Mouse (Mus musculus) cerebellum, postnatal 36 days (tissue): ENCODE measurements around the gene Uox.
A peak's percentile ranks its signal among the peaks of the same experiment; 100 is the strongest.

Experiments used
- DNase-seq, 2 experiments: peaks; one replicate each; pipeline ENCODE4 v3.0.0; 2021 to 2022; ENCODE audit warnings: mixed read lengths in 2 of 2

Uox gene

DNA sequence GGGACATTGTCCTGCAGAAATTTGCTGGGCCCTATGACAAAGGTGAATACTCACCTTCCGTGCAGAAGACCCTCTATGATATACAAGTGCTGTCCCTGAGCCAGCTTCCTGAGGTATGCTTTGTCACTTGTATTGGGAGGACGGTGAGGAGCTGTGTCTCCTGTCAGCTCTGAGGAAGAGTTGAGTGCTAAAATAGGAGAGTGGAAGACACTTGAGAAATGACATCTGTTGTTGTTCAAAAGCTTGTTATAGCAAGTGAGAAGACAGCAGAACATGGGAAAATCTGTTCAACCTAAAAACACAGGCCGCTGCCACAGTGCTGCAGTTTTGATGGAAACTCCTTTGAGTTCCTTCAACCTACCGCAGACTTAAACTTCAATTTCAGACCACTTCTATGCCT lies 55.5 kb downstream of the Uox start:
- DNase-seq, result no peak

DNA sequence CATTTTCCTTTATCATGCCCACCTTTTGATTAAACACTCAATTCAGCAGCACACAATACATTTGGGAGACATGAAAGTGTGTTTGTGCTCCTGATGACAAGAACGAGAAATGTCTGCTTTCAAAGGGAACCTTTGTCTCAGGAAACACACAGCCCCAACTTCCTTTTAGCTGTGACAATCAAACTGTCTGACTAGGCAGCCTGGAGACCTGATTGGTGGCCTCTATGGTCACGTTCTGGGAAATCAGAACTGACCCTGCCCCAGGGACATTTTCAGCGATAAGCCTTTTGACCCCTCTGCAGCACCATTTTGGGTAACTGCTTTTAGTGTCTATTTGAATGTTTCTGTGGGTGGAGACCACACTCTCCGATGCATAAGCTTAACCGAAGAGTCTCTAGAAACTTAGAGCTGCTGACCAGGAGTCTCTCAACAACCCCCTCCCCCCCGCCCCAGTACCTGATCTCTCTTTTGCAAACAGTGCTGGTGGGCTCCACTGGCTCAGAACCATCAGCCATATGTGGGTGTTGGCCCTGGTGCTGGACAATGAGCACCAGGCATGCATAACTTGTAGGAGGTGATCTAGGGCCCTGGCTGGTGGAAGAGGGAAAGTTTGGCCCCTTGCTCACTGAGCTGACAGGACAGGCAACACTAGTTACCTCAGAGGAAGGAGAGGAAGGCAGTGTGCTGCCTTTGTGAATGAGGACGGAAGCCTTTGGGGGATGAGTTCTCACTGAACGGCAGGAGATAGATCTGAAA lies 58.2 kb downstream of the Uox start:
- DNase-seq, result no peak

DNA sequence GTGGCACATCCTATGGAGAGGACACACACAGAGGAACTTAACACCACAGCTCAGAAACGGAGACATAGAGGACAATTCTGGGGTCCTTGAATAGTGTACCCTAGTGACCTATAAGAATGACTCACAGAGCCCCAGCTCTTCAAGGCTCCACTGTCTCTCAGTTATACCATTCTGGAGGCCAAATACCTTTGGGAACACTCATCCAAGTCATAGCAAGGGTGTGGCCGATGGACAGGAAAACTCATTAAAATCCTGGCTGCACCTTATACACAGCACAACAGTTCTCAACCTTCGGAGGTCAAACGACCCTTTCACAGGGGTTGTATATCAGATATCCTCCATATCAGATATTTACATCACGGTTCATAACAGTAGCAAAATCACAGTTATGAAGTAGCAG lies 62.3 kb downstream of the Uox start:
- no peak for DNase-seq

DNA sequence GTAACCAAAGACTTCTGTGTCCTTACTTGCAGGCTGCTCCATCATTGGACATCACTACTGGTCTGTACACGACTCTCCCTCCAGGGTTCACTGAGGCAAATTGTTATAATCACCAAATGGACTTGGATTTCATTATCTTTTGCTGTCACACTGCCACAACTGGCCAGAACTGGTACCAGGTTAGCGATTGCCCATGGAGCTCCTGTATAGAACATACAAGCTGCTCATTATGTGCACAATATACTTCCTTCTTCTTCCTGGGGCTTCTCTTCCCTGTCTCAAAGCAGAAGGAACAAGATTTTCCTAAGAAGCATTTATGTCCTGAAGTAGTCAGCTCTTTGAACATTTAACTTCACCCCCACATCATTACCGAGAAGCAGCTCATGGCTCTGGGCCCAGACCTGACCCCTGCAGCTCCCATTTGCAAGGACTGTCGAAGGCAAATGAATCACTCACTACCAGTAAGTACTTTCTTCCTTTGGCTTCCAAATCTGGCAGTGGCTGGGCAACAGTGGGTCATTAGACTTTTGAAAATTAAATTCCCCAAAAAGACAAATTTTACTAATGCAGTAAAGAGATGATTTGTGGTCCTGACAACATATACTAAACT lies 71.7 kb downstream of the Uox start:
- DNase-seq, result no peak

DNA sequence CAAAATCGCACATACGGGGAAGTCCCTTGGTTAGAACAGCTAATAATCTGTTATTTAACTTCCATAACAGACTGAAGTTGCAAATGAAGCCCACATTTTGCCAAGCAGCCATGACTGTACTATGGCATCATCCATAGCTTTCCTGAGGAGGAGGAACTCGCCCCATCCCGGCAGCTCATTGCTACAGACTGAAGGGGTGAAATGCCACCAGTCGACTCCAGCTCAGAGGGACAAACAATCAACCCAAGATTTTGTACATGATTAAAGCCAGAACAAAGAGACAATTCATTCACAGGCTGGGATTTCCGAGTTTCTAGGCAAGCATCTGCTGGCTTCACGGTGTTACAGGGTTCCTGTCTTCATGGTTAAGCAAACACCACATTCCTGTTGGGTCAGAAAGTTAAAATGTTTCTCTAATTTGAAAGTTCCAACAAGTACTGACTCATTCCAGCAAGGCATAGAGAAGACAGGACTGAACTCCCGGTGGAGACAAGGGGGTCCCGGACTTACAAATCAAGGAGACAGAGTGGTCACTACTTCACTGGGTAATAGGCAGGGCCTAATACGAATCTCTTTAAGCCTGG lies 79.2 kb downstream of the Uox start:
- DNase-seq, result no peak

DNA sequence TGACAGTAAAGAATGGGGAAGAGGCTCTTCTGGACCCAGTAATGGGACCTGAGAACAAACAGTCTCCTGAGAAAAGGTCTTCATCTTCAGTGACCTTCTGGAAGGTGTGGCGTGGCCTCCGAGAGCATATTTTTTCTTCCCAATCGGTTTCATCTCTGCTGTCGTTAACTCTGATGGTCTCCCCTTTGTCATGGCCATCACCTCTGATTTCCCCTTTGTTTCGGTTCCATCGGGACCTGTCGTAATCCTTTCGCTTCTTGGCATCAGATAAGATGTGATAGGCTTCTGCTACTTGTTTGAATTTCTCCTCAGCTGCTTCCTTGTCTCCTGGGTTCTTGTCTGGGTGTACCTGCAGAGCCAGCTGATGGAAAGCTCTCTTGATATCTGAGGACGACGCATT lies 80.5 kb downstream of the Uox start:
- no peak for DNase-seq

DNA sequence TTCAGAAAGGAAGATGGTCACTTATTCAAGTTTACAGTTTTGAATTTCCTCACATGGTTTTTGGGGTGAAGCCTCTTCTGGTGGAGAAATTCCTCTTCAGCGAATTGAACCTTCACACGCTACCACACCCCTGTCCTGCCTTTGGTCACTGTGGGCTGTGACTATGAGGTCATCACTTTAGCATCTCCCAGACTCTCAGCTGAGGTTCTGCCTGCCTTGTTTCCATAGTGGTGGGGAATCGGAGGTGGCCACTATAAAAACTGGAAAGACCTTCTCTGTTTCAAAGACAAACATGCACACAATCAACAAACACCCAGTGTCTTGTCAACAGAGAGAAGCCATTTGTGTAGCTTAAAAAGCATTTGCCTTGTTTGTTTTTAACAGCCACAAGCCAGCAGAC lies 81.0 kb downstream of the Uox start, which contains the start of gene 4930503B20Rik:
Gene 4930503B20Rik (minus strand): TSS at position 101 of the 400 bp plus-strand sequence.
- DNase-seq, result no peak

DNA sequence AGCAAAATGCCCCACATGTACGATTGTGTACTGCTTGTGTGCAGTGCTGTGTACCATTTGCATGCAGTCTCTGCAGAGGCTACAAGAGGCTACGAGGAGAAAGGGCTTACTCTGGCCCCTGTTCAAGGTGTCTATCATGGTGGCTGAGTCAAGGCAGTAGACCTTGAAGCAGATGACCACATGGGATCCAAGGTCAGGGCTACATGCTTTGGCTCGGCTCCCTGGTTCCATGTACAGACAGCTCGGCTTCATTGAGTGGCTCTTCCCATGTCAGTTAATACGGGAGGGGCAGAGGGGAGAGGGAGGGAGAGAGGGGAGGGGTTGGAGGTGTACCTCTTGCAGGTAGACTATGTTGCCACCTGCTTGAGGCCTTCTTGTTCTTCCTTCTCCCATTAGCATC lies 82.2 kb downstream of the Uox start:
- no peak for DNase-seq

DNA sequence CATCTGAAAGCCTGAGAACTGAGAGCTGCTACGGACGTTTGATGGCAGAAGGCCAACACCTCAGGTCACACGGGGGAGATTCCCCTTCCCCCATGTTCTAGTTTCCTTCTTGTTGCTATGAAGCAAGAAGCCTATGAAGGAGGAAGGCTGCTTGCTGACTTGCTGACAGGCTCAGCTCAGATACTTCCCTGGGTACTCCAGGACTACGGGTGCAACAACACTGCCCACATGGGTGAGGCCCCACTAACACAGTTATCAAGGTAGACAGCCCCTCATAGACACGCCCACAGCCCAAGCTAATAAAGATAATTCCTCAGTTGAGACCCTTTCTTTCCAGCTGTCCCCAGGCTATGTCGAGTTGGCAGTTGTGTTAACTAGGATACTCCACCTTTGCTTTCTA lies 83.5 kb downstream of the Uox start:
- DNase-seq, result no peak

DNA sequence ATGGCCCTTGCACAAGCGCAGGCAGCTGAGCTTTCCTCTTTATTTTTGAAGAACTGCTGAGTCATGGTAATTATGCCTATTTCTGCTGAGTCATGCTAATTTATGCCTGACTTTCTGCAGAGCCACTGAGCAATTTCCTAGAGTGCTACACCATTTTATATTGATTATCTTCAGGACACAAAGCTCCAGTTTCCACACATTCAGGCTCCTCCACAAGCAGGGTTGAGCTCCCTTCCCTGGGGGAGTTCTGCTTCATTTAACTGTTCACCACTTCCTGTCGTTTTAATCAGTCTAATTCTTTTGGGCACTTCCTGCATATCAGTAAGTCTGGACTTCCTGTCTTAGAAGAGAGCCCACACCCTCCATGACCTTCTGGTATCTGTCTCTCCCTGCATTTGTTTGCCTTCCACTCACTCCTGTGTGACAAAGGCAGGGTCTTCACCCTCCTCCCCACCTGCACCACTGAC lies 84.9 kb downstream of the Uox start:
- DNase-seq, result no peak

DNA sequence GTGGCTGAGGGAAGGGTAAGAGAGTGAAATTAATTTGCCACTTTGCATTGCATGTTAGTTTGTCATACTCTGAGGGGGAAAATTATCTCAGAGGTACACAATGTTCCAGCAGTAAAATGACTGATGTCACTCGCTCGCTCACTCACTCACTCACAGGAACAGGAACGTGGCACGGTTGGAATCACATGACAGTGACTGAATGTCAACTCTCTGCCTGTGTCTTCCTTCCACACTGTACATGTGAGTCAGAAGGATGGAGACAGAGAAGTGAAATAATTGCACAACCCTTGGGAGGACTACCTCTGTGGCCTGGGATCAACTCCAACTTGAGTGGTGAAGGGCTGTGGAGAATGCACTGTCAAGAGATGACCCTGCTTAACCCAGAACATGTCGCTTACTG lies 87.2 kb downstream of the Uox start:
- no peak for DNase-seq

DNA sequence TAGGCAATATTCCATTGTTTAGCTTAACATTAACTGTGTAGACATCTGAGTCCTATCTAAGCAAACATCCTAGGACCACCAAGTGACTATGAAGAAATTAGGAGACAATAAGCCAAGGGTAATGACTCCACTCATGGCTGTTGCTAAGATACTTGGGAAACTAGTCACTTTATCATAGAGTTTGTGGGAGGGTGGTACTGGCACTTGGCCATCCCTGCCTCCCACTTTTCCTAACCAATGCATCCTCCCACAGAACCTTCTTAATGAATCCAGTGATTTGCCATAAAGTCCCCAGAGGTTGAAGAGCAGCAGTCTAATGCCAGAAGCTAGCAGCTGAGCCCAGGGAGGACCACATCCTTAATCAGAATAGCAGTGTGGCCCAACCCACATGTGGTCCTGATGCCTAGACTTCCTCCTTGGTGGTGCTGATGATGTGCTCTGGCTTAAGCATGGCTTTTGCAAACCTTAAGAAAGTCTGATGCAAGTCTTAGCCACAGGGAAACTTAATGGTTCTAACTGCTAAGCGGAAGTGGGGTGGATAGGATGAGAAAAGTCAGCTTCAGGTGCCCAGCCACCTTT lies 87.9 kb downstream of the Uox start:
- no peak for DNase-seq

DNA sequence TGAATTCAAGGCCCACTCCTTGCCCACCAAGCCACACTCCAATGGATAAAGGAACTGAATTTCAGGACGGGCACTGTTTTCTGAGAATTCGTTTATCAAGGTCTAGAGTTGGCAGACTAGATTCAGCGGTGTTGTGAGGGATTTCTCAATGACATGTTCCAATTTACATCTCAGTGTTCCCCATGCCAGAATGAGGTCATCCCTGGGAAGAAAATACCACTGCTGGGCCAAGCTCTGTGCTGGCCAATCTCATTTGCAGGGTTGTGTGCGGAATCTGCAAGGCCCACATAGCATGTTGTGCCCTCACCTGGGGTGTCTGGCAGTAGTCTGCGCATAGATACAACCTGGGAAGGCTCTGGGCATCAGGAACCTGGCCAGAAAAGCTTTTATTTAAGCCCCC lies 89.1 kb downstream of the Uox start:
- DNase-seq, result peak; percentile 80 to 81

DNA sequence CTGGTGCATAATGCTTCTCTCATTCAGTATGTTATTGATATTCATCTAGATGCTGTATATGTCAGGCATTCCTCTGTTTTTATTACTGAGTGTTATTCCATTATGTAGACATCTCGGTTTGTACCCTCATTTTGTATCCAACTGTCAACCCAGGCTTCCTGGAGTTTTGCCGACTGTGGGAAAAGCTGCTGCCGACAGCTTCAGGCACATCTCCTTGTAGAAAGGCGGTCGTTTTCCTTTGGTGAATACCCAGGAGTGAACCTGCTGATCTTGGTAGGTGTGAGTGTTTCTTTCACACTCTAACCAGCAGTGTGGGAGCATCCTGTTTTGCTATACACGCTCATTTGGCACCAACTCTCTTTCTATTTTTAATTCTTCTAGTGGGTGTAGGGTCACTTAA lies 90.8 kb downstream of the Uox start:
- DNase-seq, result peak in 1 of 2 experiments; percentile 9

DNA sequence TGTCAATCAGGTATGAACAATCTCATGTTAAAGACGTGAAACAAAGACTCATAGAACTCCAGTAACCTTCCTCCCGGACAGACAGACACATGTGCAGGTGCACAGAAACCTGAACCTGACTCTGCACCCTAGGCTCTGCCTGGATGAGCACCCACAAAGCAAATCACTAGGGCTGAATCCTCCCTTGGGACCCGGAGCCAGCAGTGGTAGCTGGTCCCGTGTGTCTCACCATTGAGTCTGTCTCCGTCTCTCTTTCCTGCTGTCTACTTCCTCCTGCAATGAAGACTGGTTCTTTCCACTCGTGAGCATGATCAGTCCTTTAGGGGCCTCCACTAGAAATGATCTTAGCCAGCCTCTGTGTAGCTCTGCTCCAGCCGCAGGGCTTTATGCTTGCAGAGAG lies 91.7 kb downstream of the Uox start:
- no peak for DNase-seq

DNA sequence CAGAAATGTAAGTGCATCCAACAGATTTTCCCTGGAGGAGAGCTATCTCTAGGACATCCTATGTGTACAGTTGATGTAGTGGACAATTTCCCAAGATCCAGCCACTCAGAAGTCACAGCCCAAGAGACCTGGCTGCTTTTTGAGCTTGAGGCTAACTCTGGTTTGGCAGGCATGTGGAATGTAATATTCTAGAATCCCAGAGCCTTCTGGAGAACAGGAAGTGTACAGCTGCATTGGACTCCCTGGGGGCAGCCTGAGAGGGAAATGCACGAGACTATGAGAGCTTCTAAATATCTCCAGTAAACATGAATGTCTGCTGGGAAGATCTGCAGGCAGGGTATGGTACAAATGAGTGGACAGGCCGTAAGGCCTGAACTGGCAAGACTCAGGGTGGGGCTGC lies 100.9 kb downstream of the Uox start:
- DNase-seq, result no peak

DNA sequence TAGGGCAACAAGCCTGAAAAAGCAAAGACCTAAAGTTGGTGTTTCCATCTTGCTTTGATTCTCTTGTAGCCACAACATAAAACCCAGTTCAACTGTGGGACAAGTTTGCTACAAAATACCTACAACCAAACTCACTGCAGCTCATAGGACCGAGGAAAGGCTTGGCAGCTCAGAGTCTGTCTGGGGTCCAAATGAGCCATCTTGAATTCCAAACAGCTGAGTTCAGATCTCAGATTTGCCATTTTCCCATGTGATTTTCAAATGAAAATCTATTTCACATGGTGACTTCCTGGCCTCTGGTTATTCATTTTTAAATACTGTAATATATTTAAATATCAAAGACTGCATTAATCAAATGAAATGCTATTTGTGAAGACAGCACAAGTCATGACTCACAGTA lies 104.9 kb downstream of the Uox start:
- no peak for DNase-seq

DNA sequence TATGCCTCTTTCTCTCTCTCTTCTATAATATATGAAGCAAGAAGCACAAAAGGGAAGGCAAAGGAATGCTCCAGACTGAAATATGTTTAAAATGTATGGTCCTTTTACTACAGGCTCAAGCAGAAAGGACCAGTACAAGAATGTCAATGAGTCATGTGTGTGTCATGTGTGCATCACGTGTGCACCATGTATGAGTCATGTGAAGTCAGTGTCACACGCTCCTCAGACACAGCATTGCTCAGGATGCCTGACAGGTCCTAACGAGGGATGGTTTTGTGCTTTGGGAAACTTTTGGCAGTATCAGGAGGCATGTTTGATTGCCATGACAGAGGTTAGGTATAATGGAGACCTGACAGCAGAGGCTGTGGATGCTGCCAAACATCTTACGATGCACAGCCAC lies 106.0 kb downstream of the Uox start:
- no peak for DNase-seq

DNA sequence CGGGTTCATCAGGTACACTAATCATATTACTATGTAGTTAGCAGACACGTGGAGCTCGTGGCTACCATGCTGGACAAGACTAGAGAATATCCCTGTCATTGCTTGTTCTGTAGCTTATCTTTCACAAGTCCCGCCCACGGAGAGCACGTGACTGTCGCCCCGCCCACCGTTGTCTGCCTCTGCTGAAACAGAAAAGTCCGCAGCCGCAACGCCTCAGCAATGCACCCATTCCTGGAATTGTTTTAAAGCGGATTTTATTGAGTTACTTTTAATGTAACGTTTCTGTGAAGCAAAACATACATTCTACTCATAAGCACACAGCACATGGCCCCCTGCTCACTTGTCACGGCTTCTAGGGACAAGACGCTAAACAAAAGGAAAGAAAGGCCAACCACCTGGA lies 109.4 kb downstream of the Uox start:
- DNase-seq, result no peak

DNA sequence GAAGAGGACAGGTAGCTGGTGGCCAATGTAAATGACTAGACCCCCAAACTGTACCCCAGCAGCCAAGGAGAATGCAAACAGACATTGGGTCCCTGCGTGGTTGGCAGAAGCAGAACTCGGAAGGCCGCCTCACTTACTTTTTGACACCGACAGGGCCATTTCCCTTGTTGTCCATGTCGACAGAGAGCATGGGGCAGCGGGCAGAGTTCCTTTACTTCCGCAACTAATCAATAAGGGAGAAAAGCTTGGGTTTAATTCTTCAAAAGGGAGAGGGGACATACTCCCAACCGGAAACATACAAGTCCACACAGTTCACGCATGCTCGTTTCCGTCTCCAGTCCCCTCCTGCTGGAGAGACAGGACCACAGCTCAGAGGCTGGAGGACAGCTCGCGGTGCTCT lies 110.4 kb downstream of the Uox start:
- no peak for DNase-seq

DNA sequence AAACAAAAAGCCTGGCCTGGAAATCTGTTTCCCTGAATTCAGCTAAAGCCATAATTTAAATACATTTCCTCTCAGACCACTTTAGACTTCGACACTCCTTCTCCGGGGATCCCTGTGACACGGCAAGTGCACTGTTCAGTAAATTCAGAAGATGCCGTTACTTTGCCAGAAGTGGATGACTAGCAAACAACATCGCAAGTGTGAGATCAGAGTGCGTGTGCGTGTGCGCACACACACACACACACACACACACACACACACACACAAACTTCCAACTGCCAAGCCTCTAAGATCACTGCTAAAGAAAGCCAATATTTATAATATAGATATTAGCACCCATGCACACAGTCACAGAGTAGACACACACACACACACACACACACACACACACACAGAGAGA lies 111.5 kb downstream of the Uox start:
- DNase-seq, result no peak
